Mouse (Mus musculus) myocyte (in vitro differentiated cells): ENCODE measurements around the gene Mast4.

Source experiments
- CEBPB ChIP-seq: IDR thresholded peaks from 2 replicates; pipeline ENCODE4 v1.6.1; 2011; ENCODE audit warnings: mild to moderate bottlenecking, moderate library complexity; ENCODE audit not compliant: poor library complexity, insufficient read depth, severe bottlenecking
- E2F4 ChIP-seq: IDR thresholded peaks from one replicate; pipeline ENCODE4 v1.6.1; 2011; ENCODE audit warnings: mild to moderate bottlenecking, control low read depth, moderate library complexity; ENCODE audit not compliant: insufficient read depth
- MAX ChIP-seq: IDR thresholded peaks from one replicate; pipeline ENCODE4 v1.6.1; 2011; ENCODE audit warnings: low read depth, mild to moderate bottlenecking, control low read depth
- MYOD1 ChIP-seq, 3 experiments: IDR thresholded peaks; one replicate each; pipeline ENCODE4 v1.6.1; 2011; ENCODE audit warnings: control low read depth in 2 of 3, low read depth in 2 of 3, mild to moderate bottlenecking in 2 of 3, moderate library complexity in 1 of 3; ENCODE audit not compliant: insufficient read length in 2 of 3, control insufficient read depth in 1 of 3
- MYOG ChIP-seq, 3 experiments: IDR thresholded peaks; one replicate each; pipeline ENCODE4 v1.6.1; 2011; ENCODE audit warnings: control low read depth in 2 of 3, low read depth in 2 of 3, mild to moderate bottlenecking in 2 of 3; ENCODE audit not compliant: insufficient read length in 2 of 3, control insufficient read depth in 1 of 3, insufficient read depth in 1 of 3
- POLR2A ChIP-seq: IDR thresholded peaks from one replicate; pipeline ENCODE4 v1.6.1; 2011; ENCODE audit warnings: low read depth, mild to moderate bottlenecking, control low read depth, moderate library complexity; ENCODE audit not compliant: insufficient read length
- POLR2AphosphoS2 ChIP-seq: IDR thresholded peaks from one replicate; pipeline ENCODE4 v1.6.1; 2011; ENCODE audit warnings: low read depth, control low read depth; ENCODE audit not compliant: insufficient read length
- REST ChIP-seq: IDR thresholded peaks from one replicate; pipeline ENCODE4 v1.6.1; 2011; ENCODE audit warnings: mild to moderate bottlenecking, control low read depth, moderate library complexity; ENCODE audit not compliant: insufficient read depth, insufficient read length
- TCF12 ChIP-seq: IDR thresholded peaks from one replicate; pipeline ENCODE4 v1.6.1; 2011; ENCODE audit warnings: mild to moderate bottlenecking, control low read depth; ENCODE audit not compliant: poor library complexity, insufficient read depth, severe bottlenecking
- USF1 ChIP-seq: IDR thresholded peaks from one replicate; pipeline ENCODE4 v1.6.1; 2011; ENCODE audit warnings: low read depth, mild to moderate bottlenecking, control low read depth, moderate library complexity

DNA sequence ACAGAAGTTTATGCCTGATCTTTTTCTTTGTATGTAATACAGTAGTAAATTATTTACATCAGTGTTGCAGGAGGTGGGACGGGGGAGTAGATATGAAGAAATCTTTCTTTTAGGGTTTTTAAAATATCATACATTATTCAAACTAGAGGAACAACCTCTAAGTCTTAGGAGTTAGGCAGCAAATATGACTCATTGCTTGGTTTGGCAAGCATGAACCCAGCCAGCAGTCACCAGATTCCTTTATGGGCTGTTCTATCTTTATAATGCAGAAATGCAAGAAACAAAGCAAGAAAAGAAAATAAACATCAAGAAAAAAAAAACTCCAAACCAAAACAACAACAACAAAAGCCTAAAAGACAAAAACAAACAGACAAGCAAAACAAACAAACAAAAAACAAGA is 344.2 kb downstream of the Mast4 start:
- TF ChIP-seq POLR2A (no peak), TCF12 (no peak), MYOG (IDR thresholded peaks at IDR 0.05; ENCODE audit: control insufficient read depth in 1 of 3, insufficient read depth in 1 of 3, insufficient read length in 2 of 3, low read depth in 2 of 3) (no peak), REST (no peak), USF1 (no peak), MAX (no peak), MYOD1 (IDR thresholded peaks at IDR 0.05; ENCODE audit: control insufficient read depth in 1 of 3, insufficient read length in 2 of 3, low read depth in 2 of 3) (no peak), CEBPB (0 out of 2 replicates have a peak, but pooled peaks have one; percentile 13), POLR2AphosphoS2 (no peak), E2F4 (no peak)
